Mouse (Mus musculus) C2C12 (cell line): Measurements from ENCODE around the gene Grk3. TPM values are rescaled to one million over a fixed set of nuclear protein-coding genes. Genes with fewer than 3 reads are reported as not detected.

ENCODE experiments used
- H3K27me3 ChIP-seq: one replicate; pipeline ENCODE4 v1.6.1; 2011; ENCODE audit not compliant: control insufficient read depth, insufficient read depth, insufficient read length
- H3K36me3 ChIP-seq: one replicate; pipeline ENCODE4 v1.6.1; 2011; ENCODE audit not compliant: control insufficient read depth, insufficient read depth
- H3K4me3 ChIP-seq: one replicate; pipeline ENCODE4 v1.5.1; 2011; ENCODE audit warnings: mild to moderate bottlenecking, control low read depth; ENCODE audit not compliant: poor library complexity, insufficient read depth, severe bottlenecking
- H3K79me2 ChIP-seq: one replicate; pipeline ENCODE4 v1.6.1; 2011; ENCODE audit not compliant: control insufficient read depth, insufficient read depth
- H3K79me3 ChIP-seq: one replicate; pipeline ENCODE4 v1.6.1; 2011; ENCODE audit warnings: low read depth, control low read depth
- H3ac ChIP-seq: one replicate; pipeline ENCODE3; 2011; ENCODE audit warnings: low read depth; ENCODE audit not compliant: control insufficient read depth, insufficient read length
- CEBPB ChIP-seq: IDR thresholded peaks from one replicate; pipeline ENCODE4 v1.6.1; 2011; ENCODE audit warnings: low read depth, mild to moderate bottlenecking, control low read depth, moderate library complexity
- CTCF ChIP-seq: IDR thresholded peaks from one replicate; pipeline ENCODE4 v1.5.1; 2011; ENCODE audit not compliant: control insufficient read depth, insufficient read depth, insufficient read length
- FOSL1 ChIP-seq: IDR thresholded peaks from one replicate; pipeline ENCODE4 v1.8.0; 2011; ENCODE audit warnings: mild to moderate bottlenecking, low read length; ENCODE audit not compliant: poor library complexity, insufficient read depth, severe bottlenecking
- MAX ChIP-seq: IDR thresholded peaks from one replicate; pipeline ENCODE4 v1.6.1; 2011; ENCODE audit warnings: mild to moderate bottlenecking, control low read depth
- MYOD1 ChIP-seq: IDR thresholded peaks from one replicate; pipeline ENCODE4 v1.6.1; 2011; ENCODE audit warnings: low read depth; ENCODE audit not compliant: control insufficient read depth, insufficient read length
- MYOG ChIP-seq: IDR thresholded peaks from one replicate; pipeline ENCODE4 v1.6.1; 2011; ENCODE audit not compliant: control insufficient read depth, insufficient read length; ENCODE audit errors: extremely low read depth
- USF1 ChIP-seq: IDR thresholded peaks from one replicate; pipeline ENCODE4 v1.6.1; 2011; ENCODE audit warnings: low read depth, mild to moderate bottlenecking, control low read depth, moderate library complexity
- polyA plus RNA-seq: library from polyadenylated mRNA; unstranded; fragments of >200 nt; fragmentation: generic; extraction: Trizol; gene quantifications from one replicate; pipeline ENCODE4 v1.2.1, GENCODE M21; 2012; ENCODE audit warnings: missing spikeins

The Grk3 gene
- polyA plus RNA-seq, 1 experiment, result not detected

GRCm38 (mm10) chr5:113005941-113006391 lies 9.6 kb downstream of the Grk3 start:
- Histone ChIP-seq H3K27me3 (peaks cover 19% of the 10 kb centered on the region), H3ac (no peak overlapping the region), H3K4me3 (no peak overlapping the region), H3K36me3 (no peaks in the 10 kb centered on the region), H3K79me2 (no peaks in the 10 kb centered on the region), H3K79me3 (no peaks in the 10 kb centered on the region)
- TF ChIP-seq MYOG (no peak), CTCF (no peak), FOSL1 (no peak), MYOD1 (no peak), MAX (no peak), CEBPB (no peak), USF1 (no peak)

- H3K79me2 ChIP-seq, result no peaks in the 10 kb centered on the region
- H3K79me3 ChIP-seq, result no peaks in the 10 kb centered on the region
- H3ac ChIP-seq, result no peak overlapping the region
- no peak for TF ChIP-seq MAX
- no peak for TF ChIP-seq CEBPB
- TF ChIP-seq MYOD1, result no peak
- TF ChIP-seq CTCF, result no peak
- no peak overlapping the region for H3K4me3 ChIP-seq
- H3K36me3 ChIP-seq, result no peaks in the 10 kb centered on the region
- H3K27me3 ChIP-seq, result peaks cover 17% of the 10 kb centered on the region
Observed at GRCm38 (mm10) chr5:113002821-113003380, 12.7 kb downstream of the Grk3 start.

DNA sequence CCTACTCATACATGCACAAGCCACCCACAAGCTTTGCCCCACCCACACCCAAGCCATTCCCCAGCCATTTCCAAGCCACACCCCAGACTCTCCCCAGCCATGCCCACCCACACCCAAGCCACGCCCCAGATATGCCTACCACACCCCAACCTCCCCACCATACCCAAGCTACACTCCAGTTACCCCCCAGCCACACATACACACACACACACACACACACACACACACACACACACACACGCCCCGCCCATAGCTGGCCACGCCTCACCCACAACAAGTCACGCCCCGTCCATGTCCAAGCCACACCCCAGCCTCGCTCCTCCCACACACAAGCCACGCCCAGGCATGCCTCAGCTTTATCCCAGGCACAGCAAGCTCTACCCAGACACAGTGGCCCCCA lies 16.4 kb downstream of the Grk3 start:
- Histone ChIP-seq H3K79me3 (no peaks in the 10 kb centered on the region), H3K4me3 (no peak overlapping the region), H3K79me2 (no peaks in the 10 kb centered on the region), H3ac (no peak overlapping the region), H3K27me3 (peaks cover 4% of the 10 kb centered on the region), H3K36me3 (no peaks in the 10 kb centered on the region)
- TF ChIP-seq USF1 (no peak), CEBPB (no peak), MAX (no peak), MYOD1 (no peak), MYOG (no peak), CTCF (no peak), FOSL1 (no peak)

DNA sequence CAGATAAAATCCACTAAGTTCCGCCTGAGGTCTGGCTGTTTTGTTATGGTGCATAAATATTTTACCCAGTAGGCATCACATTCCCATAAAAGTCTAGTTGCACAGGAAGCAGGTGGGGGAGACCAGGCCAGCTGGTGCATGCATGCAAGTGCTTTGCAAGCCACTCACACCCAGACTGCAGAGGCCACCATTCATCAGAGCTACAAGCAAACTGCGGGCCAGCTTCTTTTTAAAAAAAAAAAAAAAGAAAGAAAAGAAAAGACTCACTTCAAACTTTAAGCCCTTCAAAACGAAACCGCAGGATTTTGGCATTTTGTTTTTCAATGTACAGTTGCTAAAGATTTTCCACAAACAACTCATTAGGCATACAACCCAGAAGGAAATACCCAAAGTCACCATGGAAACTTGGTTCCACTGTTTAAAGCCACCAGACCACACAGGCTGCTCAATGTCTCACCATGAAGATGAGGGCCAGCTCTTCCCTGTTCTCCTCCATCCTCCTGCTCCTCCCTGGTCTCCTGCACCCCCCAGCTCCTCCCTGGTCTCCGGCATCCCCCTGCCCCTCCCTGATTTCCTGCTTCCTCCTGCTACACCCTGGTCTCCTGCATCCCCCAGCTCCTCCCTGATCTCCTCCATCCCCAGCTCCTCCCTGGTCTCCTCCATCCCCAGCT lies 17.9 kb downstream of the Grk3 start:
- peaks cover 4% of the 10 kb centered on the region for H3K27me3 ChIP-seq
- no peak for TF ChIP-seq CEBPB
- H3K79me2 ChIP-seq, result no peaks in the 10 kb centered on the region
- H3K79me3 ChIP-seq, result no peaks in the 10 kb centered on the region
- H3K4me3 ChIP-seq, result no peak overlapping the region
- no peak overlapping the region for H3ac ChIP-seq
- H3K36me3 ChIP-seq, result no peaks in the 10 kb centered on the region

- no peaks in the 10 kb centered on the region for H3K79me2 ChIP-seq
- H3K79me3 ChIP-seq, result no peaks in the 10 kb centered on the region
- TF ChIP-seq CEBPB, result no peak
- no peak for TF ChIP-seq MYOG
- TF ChIP-seq CTCF, result no peak
- no peak for TF ChIP-seq USF1
- TF ChIP-seq MYOD1, result no peak
- no peak for TF ChIP-seq MAX
- no peak for TF ChIP-seq FOSL1
Observed at GRCm38 (mm10) chr5:112991245-112991644, 24.3 kb downstream of the Grk3 start.

GRCm38 (mm10) chr5:112981931-112982330 lies 33.7 kb downstream of the Grk3 start:
- TF ChIP-seq MAX, result no peak
- no peak for TF ChIP-seq USF1
- no peak for TF ChIP-seq CEBPB
- TF ChIP-seq MYOD1, result no peak
- TF ChIP-seq MYOG, result no peak
- TF ChIP-seq FOSL1, result no peak
- TF ChIP-seq CTCF, result no peak
- H3K27me3 ChIP-seq, result no peaks in the 10 kb centered on the region
- no peak overlapping the region for H3K4me3 ChIP-seq
- no peaks in the 10 kb centered on the region for H3K79me3 ChIP-seq
- H3K36me3 ChIP-seq, result no peaks in the 10 kb centered on the region
- no peak overlapping the region for H3ac ChIP-seq
- H3K79me2 ChIP-seq, result no peaks in the 10 kb centered on the region

More at GRCm38 (mm10) chr5:112991245-112991644, 24.3 kb downstream of the Grk3 start:
- H3K27me3 ChIP-seq, result no peaks in the 10 kb centered on the region
- H3K4me3 ChIP-seq, result no peak overlapping the region
- H3K36me3 ChIP-seq, result no peaks in the 10 kb centered on the region
- no peak overlapping the region for H3ac ChIP-seq
